Mouse (Mus musculus): ENCODE measurements around the gene Grcc10. TPM values are rescaled to one million over a fixed set of nuclear protein-coding genes. Genes with fewer than 3 reads are reported as not detected.

Grcc10 gene
- polyA plus RNA-seq, 1 experiment from 2014 or later, result 509 TPM

DNA sequence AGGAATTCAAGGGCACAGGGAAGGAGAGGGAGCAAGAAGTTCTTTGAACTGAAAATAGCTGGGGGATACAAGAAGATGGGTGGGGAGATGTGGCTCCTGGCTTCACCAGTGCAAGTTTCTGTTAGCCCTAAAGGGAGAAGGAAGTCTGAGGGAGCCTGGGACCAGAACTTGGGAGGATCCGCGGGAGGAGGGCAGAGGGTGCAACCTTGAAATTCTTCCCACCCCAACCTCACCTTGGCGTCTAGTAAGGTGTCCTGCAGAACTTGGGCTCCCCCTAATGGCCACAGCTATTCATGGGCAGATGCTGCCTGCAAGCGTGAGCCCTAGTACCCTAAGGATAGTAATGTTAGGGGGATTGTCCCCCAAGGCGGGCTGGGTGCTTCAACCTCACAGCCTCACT is 18.1 kb upstream of the Grcc10 start:
- Histone ChIP-seq H3K9me3 (ENCODE audit: control insufficient read depth, low read length) (no peaks in the 10 kb centered on the region), H3K4me2 (ENCODE audit: low read depth, low read length, severe bottlenecking) (0 out of 2 replicates have a peak overlapping the region, but pooled peaks have one; percentile 24), H3K27ac (ENCODE audit: low read depth, low read length) (peak overlapping the region; percentile 94; the same call in 1 of the 2 replicates), H3K36me3 (ENCODE audit: control insufficient read depth, insufficient read depth, low read length) (no peaks in the 10 kb centered on the region), H3K9ac (ENCODE audit: low read length) (peak overlapping the region; percentile 2; the same call in 1 of the 2 replicates), H3K4me3 (ENCODE audit: low read depth, low read length) (no peak overlapping the region), H3K27me3 (ENCODE audit: control insufficient read depth, insufficient read depth, low read length) (no peaks in the 10 kb centered on the region), H3K4me1 (replicated peaks; ENCODE audit: control insufficient read depth, insufficient read depth, low read length) (peaks cover 28% of the 10 kb centered on the region)
- peak; percentile 23; the same call in 1 of the 2 replicates for ATAC-seq (replicated peaks; ENCODE audit: low FRiP score)
- 6% methylated on average over 5 of the region's 5 CpGs for WGBS
- DNase-seq (ENCODE audit: low spot score), result peak; percentile 90

DNA sequence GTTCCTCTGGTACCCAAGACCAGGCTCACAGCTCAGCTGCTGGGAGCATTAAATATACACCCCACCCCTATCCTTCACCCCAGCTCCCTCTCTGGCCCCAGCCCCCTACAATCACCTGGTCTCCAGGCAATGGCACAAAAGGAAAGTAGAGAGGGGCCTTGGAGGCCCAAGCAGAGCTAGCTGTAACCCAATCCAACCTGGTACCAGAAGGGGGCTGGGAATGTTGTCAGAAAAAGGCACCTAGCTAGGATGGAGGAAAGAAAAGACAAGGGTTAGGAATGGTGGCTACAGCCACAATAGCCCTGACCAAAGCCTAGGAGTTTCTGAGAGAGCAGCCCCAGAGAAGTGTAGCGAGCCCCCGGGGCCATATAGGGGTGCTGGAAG is 17.7 kb upstream of the Grcc10 start:
- no peak overlapping the region for H3K4me3 ChIP-seq (ENCODE audit: low read depth, low read length)
- H3K36me3 ChIP-seq (ENCODE audit: control insufficient read depth, insufficient read depth, low read length), result no peaks in the 10 kb centered on the region
- H3K27ac ChIP-seq (ENCODE audit: low read depth, low read length), result peak overlapping the region; percentile 94
- peaks cover 28% of the 10 kb centered on the region for H3K4me1 ChIP-seq (replicated peaks; ENCODE audit: control insufficient read depth, insufficient read depth, low read length)
- H3K9me3 ChIP-seq (ENCODE audit: control insufficient read depth, low read length), result no peaks in the 10 kb centered on the region
- peak overlapping the region; percentile 2; the same call in 1 of the 2 replicates for H3K9ac ChIP-seq (ENCODE audit: low read length)
- H3K27me3 ChIP-seq (ENCODE audit: control insufficient read depth, insufficient read depth, low read length), result no peaks in the 10 kb centered on the region
- 55% methylated on average over 2 of the region's 2 CpGs for WGBS
- no peak for DNase-seq (ENCODE audit: low spot score)
- no peak for ATAC-seq (replicated peaks; ENCODE audit: low FRiP score)
- H3K4me2 ChIP-seq (ENCODE audit: low read depth, low read length, severe bottlenecking), result peak overlapping the region; percentile 24; the same call in 1 of the 2 replicates

DNA sequence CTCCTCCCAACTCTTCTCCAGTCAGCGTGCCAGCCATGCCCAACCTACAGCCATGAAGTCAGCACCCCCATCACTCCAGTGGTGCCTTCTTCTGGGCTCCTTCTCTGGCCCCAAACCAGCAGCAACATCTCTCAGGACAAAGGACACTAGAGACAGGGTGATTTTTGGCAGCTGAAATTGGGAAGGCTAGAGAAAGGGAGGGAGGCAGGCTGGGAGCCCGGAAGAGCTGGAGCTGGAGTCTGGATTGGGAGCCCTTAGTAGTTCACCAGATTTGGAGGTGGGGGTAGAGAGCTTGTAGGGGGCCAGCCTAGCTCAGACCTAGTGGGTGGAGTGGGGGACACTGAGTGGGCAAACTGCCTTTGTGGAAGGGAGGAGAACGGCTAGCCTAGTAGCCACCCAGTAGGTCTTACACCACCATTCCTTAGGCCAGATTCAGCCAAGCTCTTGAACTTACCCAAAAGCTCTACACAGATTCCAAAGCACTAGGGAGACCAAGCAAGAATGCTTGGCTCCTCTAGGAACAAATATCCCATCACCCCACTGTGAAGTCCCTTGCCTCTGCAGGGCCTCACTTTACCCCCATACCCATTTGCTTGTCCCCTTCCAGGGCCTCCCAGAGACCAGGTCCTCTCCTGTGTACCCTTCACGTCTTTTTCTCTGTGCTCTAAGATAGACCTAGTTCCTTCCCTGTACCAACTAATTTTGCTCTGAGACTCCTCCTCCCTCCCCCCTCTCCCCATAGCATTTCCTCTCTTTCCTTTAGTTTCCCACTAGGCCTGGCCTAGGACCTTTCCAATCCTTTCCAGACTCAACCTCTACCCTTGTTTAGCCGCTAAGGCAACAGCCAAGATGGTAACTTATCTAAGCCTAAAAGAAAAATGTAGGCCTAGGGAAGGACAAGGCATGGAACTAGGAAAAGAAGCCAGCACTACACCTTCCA is 17.0 kb upstream of the Grcc10 start:
- H3K9me3 ChIP-seq (ENCODE audit: control insufficient read depth, low read length), result no peaks in the 10 kb centered on the region
- no peaks in the 10 kb centered on the region for H3K27me3 ChIP-seq (ENCODE audit: control insufficient read depth, insufficient read depth, low read length)
- H3K9ac ChIP-seq (ENCODE audit: low read length), result peak overlapping the region; percentile 95
- DNase-seq (ENCODE audit: low spot score), result peak; percentile 63
- H3K36me3 ChIP-seq (ENCODE audit: control insufficient read depth, insufficient read depth, low read length), result no peaks in the 10 kb centered on the region
- 28% methylated on average over 5 of the region's 5 CpGs for WGBS
- peak overlapping the region; percentile 87 for H3K4me3 ChIP-seq (ENCODE audit: low read depth, low read length)
- peaks cover 28% of the 10 kb centered on the region for H3K4me1 ChIP-seq (replicated peaks; ENCODE audit: control insufficient read depth, insufficient read depth, low read length)
- peak overlapping the region; percentile 75 for H3K4me2 ChIP-seq (ENCODE audit: low read depth, low read length, severe bottlenecking)
- peak; percentile 18 for ATAC-seq (replicated peaks; ENCODE audit: low FRiP score)
- H3K27ac ChIP-seq (ENCODE audit: low read depth, low read length), result peak overlapping the region; percentile 94

DNA sequence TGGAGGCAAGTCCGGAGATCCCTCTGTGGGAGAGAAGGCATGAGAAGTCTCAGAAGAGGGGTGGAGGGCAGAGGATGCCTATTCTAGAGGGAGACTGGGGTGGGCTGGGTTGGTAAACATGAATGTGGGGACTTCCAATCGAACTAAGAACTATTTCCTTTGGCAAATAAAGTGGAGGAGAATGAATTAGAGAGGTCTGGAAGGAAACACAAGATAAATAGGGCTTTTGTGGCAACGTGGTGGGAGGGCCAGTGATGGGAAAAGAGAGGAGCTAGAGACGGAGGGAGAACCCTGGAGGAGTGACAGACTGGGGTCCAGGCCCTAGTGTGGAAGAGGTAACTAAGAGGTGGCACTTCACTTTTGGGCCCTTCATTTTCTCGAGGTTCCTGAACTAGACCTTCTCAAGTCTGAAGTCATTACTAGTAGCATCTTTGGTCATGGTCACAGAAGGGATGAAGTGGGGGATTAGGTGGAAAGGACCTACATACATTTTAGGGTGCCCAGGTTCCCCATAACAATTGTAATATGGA is 16.2 kb upstream of the Grcc10 start:
- ATAC-seq (replicated peaks; ENCODE audit: low FRiP score) (no peak), DNase-seq (ENCODE audit: low spot score) (peak; percentile 60)
- H3K4me2 ChIP-seq (ENCODE audit: low read depth, low read length, severe bottlenecking), result peak overlapping the region; percentile 75
- H3K4me1 ChIP-seq (replicated peaks; ENCODE audit: control insufficient read depth, insufficient read depth, low read length), result peaks cover 28% of the 10 kb centered on the region
- H3K4me3 ChIP-seq (ENCODE audit: low read depth, low read length), result peak overlapping the region; percentile 87
- H3K9ac ChIP-seq (ENCODE audit: low read length), result peak overlapping the region; percentile 95
- H3K27me3 ChIP-seq (ENCODE audit: control insufficient read depth, insufficient read depth, low read length), result no peaks in the 10 kb centered on the region
- H3K36me3 ChIP-seq (ENCODE audit: control insufficient read depth, insufficient read depth, low read length), result no peaks in the 10 kb centered on the region
- WGBS, result 7% methylated on average over 5 of the region's 5 CpGs
- peak overlapping the region; percentile 94 for H3K27ac ChIP-seq (ENCODE audit: low read depth, low read length)
- H3K9me3 ChIP-seq (ENCODE audit: control insufficient read depth, low read length), result no peaks in the 10 kb centered on the region

DNA sequence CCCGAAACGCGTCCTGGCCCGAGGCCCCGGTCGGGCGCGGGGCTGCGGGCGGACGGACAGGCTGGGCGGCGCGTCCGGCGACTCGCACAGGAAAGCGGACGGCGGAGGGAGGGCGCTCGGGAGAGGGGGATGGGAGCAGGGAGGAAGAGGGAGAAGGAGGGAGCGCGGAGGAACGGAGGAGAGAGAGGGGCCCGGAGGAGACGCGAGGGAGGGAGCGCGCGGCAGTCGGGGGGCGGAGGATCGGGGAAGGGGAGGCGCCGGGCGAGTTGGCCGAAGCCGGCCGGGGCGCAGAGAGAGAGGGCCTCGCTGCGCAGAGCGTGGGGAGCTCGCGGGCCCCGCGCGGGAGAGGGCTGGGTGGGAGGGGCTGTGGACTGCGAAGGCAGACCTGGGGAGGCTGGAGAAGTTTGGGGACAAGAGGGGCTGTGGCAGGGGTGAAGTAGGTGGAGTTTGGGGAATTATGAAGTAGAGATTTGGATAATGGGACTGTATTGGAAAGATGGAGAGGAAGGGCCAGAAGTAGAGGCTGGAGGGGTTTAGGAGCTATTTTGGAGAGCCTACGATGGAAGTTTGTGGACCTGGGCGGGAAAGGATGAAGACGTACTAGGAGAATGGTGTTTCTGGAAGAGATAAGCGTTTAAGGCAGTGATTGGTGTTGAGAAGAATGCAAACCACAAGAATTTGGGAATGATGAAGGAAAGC is 15.6 kb upstream of the Grcc10 start:
- no peaks in the 10 kb centered on the region for H3K27me3 ChIP-seq (ENCODE audit: control insufficient read depth, insufficient read depth, low read length)
- H3K27ac ChIP-seq (ENCODE audit: low read depth, low read length), result peak overlapping the region; percentile 94
- ATAC-seq (replicated peaks; ENCODE audit: low FRiP score) (peak; percentile 68), DNase-seq (ENCODE audit: low spot score) (peak; percentile 92)
- H3K4me1 ChIP-seq (replicated peaks; ENCODE audit: control insufficient read depth, insufficient read depth, low read length), result peaks cover 28% of the 10 kb centered on the region
- peak overlapping the region; percentile 87 for H3K4me3 ChIP-seq (ENCODE audit: low read depth, low read length)
- H3K36me3 ChIP-seq (ENCODE audit: control insufficient read depth, insufficient read depth, low read length), result no peaks in the 10 kb centered on the region
- H3K9ac ChIP-seq (ENCODE audit: low read length), result peak overlapping the region; percentile 95
- H3K9me3 ChIP-seq (ENCODE audit: control insufficient read depth, low read length), result no peaks in the 10 kb centered on the region
- WGBS, result under 1% methylated on average over 47 of the region's 54 CpGs
- H3K4me2 ChIP-seq (ENCODE audit: low read depth, low read length, severe bottlenecking), result peak overlapping the region; percentile 75

DNA sequence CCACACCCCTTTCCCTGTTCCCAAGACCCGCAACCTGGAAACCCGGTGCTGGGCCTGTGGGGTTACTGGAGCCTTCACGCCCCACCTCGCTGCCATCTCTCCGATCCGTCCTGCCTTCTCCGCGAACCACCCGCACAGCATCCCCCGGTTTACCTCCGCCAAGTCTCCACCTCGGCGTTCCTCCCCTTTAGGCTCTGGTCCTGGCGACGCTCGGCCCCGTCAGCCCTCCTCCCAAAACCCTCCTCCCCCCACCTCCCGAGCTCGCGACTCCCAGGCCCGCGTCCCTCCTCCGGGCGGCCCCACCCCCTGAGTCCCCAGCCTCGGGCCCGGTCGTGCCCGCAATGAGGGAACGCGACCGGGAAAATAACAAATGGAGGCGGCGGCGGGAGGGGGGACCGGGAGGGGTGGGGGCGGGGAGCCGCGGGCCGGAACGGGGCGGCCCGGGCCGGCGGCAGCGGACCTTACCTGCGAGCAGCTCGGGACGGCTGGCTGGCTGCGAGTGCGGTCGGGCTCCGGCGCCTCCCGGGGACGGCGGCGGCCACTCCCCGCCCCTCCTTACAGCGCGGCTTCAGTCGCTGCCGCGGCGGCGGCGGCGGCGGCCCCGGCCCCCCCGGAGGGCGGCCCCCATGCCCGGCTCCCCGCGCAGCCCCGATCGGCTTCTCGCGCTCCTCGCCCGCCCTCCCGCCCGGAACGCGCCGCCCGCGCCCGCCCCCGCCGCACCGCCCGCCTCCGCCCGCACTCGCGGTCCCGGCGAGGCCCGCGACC is 14.8 kb upstream of the Grcc10 start, which contains the start of the genes Gm45234 and Atn1:
TSS of gene Gm45234 (minus strand) at position 191 of the 765 bp plus-strand sequence.
TSS of gene Atn1 (minus strand) at position 694 of the 765 bp plus-strand sequence.
- DNase-seq (ENCODE audit: low spot score), result peak; percentile 87
- peaks cover 28% of the 10 kb centered on the region for H3K4me1 ChIP-seq (replicated peaks; ENCODE audit: control insufficient read depth, insufficient read depth, low read length)

DNA sequence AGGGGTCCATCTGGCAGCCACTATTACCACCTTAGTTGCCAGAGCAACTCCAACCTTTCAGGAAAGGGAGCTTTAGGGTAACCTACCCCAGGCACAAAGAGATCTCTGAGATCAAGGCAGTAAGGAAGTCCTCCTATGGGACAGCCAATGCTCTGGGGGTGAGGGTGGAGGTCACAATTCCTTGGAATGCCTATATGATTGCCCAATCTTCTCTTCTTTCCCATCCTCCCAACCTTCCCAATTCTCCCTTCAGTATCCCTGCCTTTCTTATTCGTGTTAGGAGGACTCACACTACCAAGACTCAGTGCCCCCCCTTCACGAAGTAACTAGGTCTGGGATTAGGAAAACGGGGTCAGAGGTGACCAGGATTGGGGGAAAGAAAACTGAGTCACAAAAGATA is 14.1 kb upstream of the Grcc10 start:
- ATAC-seq (replicated peaks; ENCODE audit: low FRiP score) (no peak), DNase-seq (ENCODE audit: low spot score) (no peak)
- peaks cover 28% of the 10 kb centered on the region for H3K4me1 ChIP-seq (replicated peaks; ENCODE audit: control insufficient read depth, insufficient read depth, low read length)
- H3K27me3 ChIP-seq (ENCODE audit: control insufficient read depth, insufficient read depth, low read length), result no peaks in the 10 kb centered on the region
- 4% methylated on average over 3 of the region's 3 CpGs for WGBS
- peak overlapping the region; percentile 75 for H3K4me2 ChIP-seq (ENCODE audit: low read depth, low read length, severe bottlenecking)
- H3K9me3 ChIP-seq (ENCODE audit: control insufficient read depth, low read length), result no peaks in the 10 kb centered on the region
- peak overlapping the region; percentile 94; the same call in 1 of the 2 replicates for H3K27ac ChIP-seq (ENCODE audit: low read depth, low read length)
- no peaks in the 10 kb centered on the region; the same call in 1 of the 2 replicates for H3K36me3 ChIP-seq (ENCODE audit: control insufficient read depth, insufficient read depth, low read length)
- H3K4me3 ChIP-seq (ENCODE audit: low read depth, low read length), result peak overlapping the region; percentile 87
- peak overlapping the region; percentile 95 for H3K9ac ChIP-seq (ENCODE audit: low read length)

More for the DNA sequence above, 14.8 kb upstream of the Grcc10 start, which contains the start of the genes Gm45234 and Atn1:
- Histone ChIP-seq H3K27me3 (ENCODE audit: control insufficient read depth, insufficient read depth, low read length) (no peaks in the 10 kb centered on the region), H3K36me3 (ENCODE audit: control insufficient read depth, insufficient read depth, low read length) (no peaks in the 10 kb centered on the region; the same call in 1 of the 2 replicates), H3K27ac (ENCODE audit: low read depth, low read length) (peak within 1 kb of the TSS; percentile 94), H3K4me3 (ENCODE audit: low read depth, low read length) (peak within 1 kb of the TSS; percentile 87), H3K9me3 (ENCODE audit: control insufficient read depth, low read length) (no peaks in the 10 kb centered on the region), H3K4me2 (ENCODE audit: low read depth, low read length, severe bottlenecking) (peak within 1 kb of the TSS; percentile 75), H3K9ac (ENCODE audit: low read length) (peak within 1 kb of the TSS; percentile 95)
- peak; percentile 68 for ATAC-seq (replicated peaks; ENCODE audit: low FRiP score)
- under 1% methylated on average over 42 of the region's 100 CpGs for WGBS

Data from forebrain, embryonic 11.5 days (tissue).